Mouse (Mus musculus) liver (tissue): ENCODE measurements around the gene Qsox1.
A peak's percentile ranks its signal among the peaks of the same experiment; 100 is the strongest.

Experiments
- DNase-seq: peaks from one replicate; pipeline ENCODE4 v3.0.0-alpha.2; 2020; ENCODE audit warnings: mixed read lengths

Gene Qsox1

GRCm38 (mm10) chr1:155798000-155798399 is 14.7 kb downstream of the Qsox1 start:
- no peak for DNase-seq

DNA sequence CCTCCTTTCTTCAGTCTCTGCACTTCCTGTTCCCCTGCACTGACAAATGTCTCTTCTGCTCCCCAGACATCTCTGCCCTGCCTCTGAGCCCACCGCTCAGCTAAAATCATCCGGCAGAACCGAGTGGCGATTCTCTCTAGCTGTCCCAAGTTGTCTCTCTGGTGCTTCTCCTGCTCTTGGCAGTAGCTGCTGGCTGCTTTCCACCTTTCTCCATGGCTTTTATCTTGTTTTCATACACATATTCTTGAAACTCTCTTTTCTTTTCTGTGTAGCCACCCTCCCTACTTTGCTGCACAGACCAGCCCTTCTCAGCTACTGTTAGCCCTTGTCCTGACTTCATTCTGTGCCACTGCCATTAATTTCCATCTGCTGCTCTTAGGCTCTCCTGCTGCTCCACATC is 15.3 kb downstream of the Qsox1 start:
- no peak for DNase-seq

DNA sequence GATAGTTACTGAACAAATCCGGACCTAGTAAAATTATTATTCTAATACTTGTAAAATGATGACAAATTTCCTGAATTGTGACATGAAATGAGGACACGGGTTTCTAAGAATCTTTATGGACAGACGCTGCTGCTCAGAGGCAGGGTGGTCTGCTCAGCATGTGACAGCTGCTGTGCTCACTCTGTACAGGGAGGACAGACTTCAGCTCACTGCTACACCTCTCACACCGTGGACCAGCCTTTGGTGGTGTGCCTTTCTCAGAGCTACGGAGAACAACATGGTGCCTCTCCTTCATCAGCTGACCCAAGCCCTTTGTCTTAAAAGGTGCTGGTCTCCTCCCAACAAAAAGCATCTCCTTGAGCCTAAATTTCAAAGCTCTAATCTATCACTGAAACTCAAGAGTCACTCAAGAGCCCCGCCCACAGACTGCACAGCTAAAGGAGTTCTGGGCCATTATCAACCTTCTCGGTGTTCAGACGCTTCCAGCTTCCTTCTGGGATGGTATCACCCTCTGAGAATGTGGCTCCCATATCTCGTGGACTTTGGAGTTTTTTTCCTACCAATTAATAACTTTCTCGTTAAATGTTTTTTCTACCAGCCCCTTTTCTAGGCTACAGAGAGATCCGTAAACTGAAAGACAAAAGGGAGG is 15.8 kb downstream of the Qsox1 start:
- DNase-seq: peak; percentile 31

- no peak for DNase-seq
These were observed 16.9 kb downstream of the Qsox1 start for GRCm38 (mm10) chr1:155795791-155796233.

- DNase-seq: no peak
These were observed 17.8 kb downstream of the Qsox1 start for GRCm38 (mm10) chr1:155794855-155795254.

DNA sequence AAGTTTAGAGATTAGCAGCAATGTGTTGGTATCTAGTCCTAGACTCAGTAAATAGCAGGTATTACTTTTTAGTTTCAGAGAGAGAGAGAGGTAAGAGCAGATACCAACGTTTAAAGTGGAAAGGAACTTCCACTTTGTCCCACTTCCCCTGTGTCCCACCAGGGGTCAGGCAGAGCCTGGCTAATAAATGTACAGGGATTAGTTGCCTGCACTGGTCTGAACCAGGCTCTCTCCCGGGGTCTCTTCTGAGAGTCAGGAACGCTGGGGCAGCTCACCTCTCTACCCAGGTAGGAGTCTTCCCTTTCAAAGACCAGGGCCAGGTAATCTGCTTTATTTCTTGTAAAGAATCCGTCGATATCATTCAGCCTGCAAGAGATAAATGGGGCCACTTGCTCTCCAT is 20.8 kb downstream of the Qsox1 start:
- no peak for DNase-seq

DNA sequence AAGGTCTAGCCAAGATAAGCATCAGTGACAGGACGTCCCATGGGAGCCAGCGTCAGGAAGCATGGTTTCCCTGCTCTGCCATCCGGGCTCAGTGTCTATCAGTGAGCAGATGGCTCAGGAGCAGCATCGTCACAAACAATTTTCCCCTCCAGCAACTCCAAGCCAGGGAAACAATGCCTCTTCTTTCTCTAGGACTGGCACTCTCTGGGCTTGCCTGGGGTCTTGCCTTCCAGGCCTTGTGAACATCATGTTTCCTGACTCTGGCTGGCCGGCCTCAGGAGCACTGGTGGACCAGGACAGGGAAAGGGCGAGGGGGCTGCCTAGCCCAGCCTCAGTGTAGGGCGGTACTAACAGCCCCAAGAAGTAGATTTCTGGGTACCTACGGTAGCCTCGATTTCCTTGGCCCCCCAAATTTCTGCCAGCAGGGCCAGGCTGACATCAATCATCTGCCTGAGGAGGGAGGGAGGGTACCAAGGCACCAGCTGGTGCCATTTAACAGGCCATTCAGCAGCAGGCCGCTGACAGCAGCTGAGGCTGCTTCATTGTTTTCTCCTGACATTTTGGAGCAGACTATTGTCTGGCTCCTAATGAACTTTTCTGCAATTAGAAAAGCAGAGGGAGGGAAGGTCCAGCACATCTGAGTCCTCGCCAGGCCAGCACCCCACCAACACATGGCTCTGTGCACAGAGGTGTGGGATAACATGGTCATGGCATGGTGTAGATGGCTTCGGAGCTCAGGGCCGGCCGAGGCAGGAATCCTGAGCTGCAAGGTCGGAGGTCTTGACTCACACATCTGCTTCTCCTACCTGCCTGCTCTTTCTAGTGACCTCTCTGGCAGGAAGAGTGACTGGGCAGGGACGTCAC is 22.3 kb downstream of the Qsox1 start:
- DNase-seq: no peak

GRCm38 (mm10) chr1:155785886-155786285 is 26.8 kb downstream of the Qsox1 start:
- DNase-seq: no peak

DNA sequence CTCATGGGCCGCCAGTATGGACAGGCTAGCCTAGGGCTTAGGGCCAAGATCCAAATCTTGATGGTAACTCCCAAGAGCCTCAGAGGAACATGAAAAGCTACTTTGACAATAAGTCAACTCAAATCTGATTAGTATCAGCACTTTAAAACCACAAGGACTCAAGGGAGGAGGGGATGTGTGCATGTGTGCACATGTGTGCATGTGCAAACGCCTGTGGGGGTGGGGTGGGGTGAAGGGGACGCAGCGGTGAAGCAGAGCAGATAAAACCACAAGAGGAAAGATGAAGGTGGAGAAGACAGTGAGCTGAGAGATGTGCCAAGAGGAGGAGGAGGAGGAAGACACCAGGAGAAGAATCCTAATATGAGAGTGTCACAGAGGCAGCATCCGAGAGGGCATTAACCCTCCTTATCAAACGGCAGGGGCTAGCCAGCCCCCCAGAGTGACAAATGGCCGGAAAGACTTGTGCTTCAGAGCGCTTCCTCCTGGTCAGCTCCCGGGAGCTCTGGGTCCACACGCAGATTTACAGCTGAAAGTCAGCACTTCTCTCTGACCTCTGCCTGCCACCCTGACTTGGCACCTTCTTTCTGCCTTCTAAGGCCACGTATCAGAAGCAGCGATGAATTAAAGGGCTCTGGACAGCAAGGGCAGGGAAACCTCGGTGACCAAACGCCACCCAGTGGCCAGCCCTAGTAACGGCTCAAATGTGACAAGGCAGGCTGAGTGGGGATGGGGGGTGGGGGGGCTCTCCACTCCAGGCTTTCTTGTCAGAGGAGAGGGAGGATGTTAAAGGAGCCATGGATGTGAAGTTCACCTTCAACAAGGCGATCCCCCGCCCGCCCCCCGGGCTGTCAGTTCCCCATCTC is 28.1 kb downstream of the Qsox1 start:
- DNase-seq: peak; percentile 41

DNA sequence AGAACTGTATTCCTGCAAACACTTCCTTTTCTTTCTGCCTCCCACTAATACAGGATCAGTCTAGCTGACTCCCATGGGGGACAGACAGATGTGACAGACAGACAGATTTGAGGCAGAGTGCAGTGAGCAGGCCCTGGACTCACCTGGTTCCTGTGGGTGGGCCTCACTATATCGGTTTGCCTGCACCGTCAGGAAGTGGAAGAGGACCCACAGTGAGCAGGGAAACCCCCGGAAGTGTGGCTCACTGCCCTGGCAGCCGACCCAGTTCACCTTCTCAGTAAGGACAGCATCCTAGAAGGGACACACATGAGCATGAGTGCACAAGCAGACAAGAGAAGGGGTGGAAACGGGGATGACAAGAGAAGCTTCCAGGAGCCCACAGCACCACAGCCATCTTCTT is 30.3 kb downstream of the Qsox1 start:
- DNase-seq: no peak

DNA sequence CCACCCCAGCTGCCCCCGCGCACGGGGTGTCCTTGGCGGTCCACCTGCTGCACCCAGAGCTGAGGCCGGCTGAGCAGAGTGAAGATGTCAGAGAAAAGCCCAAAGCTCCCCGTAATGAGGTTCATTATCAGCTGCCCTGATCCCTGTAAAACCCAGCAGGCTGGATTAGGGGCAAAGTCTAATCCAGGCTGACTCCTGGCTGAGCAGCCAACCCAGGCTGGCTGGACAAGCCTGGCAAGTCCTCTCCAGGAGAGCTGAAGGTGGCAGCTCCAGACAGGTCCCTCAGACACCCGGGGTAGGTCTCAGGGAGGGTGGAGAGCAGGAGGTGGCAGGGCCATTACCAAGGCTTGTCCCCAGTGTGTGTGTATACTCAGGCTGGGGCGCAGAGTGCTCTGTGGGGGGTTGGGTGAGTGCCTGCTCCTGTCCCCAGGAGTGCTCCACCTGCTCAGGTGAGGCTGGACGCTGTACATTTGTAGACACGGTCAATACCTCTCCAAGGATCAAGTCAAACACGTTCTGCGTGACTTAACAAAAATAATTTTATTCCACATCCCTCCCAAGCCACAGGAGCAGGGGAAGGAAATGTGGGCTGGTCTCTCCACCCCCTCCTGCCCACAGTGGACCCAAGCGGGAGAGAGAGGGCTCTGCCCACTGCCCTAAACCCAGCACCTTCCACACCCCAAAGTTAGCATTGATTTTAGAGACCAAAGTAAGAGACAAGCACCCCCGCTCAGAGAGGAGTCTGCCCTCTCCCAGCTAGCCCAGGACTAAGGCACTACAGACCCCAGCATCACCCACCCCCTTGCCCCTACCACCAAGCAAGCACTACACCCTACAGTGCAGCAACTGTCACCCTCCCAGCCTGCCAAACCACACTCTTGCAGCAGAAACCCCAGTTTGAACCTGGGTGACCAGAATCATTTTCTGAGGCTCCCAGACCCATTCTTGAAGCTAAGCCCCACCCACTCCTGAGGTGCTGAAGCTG is 34.8 kb downstream of the Qsox1 start:
- no peak for DNase-seq

DNA sequence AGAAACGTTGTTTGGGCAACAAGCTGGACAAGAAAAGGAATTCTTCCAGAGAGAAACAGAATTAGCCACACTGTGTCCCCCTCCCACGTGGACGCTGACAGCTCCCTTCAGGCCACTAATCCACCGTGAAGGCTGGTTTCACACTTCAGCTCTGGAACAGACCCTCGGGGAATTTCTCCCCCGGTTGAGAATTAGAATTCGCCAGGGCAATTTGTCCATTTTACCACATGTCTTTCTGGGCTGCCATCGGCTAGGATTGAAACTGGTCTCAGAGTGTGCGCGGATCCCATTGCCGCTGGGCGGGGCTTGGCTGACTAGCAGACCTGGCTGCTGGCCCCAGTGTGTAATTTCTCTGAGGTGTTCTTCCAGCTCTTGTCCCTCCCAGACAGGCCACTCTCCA is 53.5 kb downstream of the Qsox1 start:
- DNase-seq: no peak

DNA sequence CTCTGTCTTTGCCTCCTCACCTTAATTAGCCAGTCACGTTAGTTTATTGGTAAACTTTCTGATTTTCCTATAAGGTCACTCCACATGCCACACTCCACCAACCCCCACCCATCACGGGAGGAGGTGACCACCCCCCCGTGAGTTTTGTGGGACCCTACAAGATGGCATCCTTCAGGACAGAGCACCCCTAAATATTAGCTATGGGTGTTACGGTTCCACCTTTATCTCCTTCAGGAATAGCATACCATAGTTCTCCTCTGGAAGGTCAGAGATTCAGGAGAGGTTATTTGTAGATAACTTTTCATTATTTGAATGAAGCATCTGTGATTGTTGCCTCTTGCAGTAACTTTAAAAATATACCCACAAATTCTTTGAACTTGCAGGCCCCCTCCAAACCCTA is 54.0 kb downstream of the Qsox1 start:
- DNase-seq: no peak

DNA sequence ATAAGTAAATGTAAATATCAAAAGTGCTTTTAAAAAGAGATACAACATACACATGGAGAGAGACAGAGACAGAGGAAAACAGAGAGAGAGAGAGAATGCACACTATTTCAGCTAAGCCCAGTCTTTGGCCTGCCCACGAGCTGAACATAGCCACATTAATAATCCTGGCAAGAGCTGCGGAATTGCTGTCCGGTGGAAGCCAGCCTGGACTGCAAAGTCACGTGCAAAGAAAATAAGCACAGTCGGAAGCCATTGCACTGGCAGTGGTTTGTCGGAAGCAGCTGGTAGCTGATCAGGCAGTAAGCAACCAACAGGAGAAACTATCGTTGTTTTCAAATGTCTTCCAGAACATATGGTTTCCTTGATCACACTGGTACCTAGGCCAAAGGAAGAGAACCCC is 55.1 kb downstream of the Qsox1 start:
- DNase-seq: no peak

GRCm38 (mm10) chr1:155753411-155753810 is 59.3 kb downstream of the Qsox1 start:
- DNase-seq: no peak

DNA sequence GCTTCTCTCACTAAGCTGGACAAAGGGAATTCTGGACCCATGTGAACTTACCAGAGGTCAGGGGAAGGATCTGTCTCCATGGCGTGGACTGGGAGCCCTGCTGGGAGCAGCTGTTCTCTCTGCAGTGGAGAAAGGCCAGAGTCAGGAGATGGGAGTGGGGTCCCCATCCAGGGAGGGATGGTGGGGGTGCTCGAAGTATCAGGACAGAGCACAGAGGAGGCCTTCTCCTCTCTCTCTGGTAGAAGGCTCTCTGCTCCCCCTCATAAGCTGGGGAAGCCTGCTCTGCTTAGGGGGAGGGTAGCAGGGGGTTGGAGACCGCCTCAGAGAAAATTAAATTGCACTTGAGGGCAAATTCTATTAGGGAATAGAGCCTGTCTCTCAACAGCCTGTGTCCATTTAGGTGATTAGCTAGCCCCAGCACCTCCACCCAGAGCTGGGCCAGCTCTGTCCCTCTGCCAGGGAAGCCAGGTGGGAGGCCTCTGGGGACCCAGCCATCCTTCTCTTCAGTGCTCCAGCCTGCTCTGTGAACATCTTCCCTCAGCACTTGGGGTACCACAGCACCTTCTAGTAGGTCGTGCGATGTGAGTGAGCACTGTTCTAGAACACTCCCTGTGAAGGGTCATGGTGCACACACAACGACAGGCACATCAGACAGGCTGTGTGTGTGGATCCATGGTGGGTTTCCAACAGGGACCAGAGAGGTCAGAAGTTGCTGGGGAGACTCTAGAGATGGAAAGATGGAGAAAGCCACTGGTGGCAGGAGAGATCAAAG is 61.0 kb downstream of the Qsox1 start, which contains the start of gene Lhx4:
Lhx4 (minus strand) TSS at position 201 of the 772 bp plus-strand sequence.
- DNase-seq: no peak

- no peak for DNase-seq
These were observed 62.0 kb downstream of the Qsox1 start for GRCm38 (mm10) chr1:155750517-155751178.

DNA sequence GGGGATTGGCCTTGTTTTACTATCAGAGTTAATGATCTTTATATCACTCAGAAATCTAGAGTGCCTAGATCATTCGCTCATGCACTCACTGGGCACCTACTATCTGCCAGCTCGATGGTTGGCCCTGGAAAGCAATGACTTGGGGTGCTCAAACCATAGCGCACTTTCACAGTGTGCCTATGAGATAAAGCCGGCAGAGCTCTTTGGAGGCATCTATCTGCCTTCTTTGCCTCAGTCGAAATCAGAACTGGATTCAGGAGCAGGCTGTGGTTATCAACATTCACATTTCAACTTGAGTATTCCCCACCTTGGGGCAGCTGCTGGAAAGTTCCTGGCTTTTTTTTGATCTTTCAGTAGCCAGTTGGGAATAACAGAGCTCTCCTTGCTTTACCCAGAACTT is 64.8 kb downstream of the Qsox1 start:
- DNase-seq: no peak

- DNase-seq: no peak
These were observed 65.7 kb downstream of the Qsox1 start for GRCm38 (mm10) chr1:155747011-155747410.
